Mouse (Mus musculus): Measurements from ENCODE around the gene Olfr1129. TPM values are rescaled to one million over a fixed set of nuclear protein-coding genes. Genes with fewer than 3 reads are reported as not detected.
"Not testable (repeated sequence)": the region's sequence is repeated elsewhere in the genome, so short reads cannot be mapped to it uniquely, and the experiment has no call there.

Gene Olfr1129
- not detected for total RNA-seq (2021)
- long read RNA-seq: 0 reads

GRCm38 (mm10) chr2:87573602-87574001 lies at the start of gene Olfr1129:
TSS of gene Olfr1129 (plus strand) at chr2:87573902.
- not testable (repeated sequence) for DNase-seq (ENCODE audit: low spot score in 2 of 2)

GRCm38 (mm10) chr2:87525899-87526616 lies 47.6 kb upstream of the Olfr1129 start:
- DNase-seq (ENCODE audit: low spot score in 2 of 2): peak; percentile 2 to 17

- DNase-seq (ENCODE audit: low spot score in 2 of 2): no peak
Observed at GRCm38 (mm10) chr2:87531496-87531895, 42.2 kb upstream of the Olfr1129 start, which contains the start of gene Olfr153. TSS of gene Olfr153 (plus strand) at chr2:87531796.

GRCm38 (mm10) chr2:87534826-87535225 lies 38.9 kb upstream of the Olfr1129 start:
- DNase-seq (ENCODE audit: low spot score in 2 of 2): no peak

GRCm38 (mm10) chr2:87545442-87545841 lies 28.3 kb upstream of the Olfr1129 start, which contains the start of gene Olfr1128:
TSS of gene Olfr1128 (minus strand) at chr2:87545542.
- no peak for DNase-seq (ENCODE audit: low spot score in 2 of 2)

- DNase-seq (ENCODE audit: low spot score in 2 of 2): not testable (repeated sequence)
Observed at GRCm38 (mm10) chr2:87605912-87606311, 32.2 kb downstream of the Olfr1129 start, which contains the start of gene Olfr1130. TSS of gene Olfr1130 (plus strand) at chr2:87606212.

- no peak for DNase-seq (ENCODE audit: low spot score in 2 of 2)
Observed at GRCm38 (mm10) chr2:87626804-87627203, 53.1 kb downstream of the Olfr1129 start, which contains the start of gene Olfr1131. TSS of gene Olfr1131 (plus strand) at chr2:87627104.

Other genes starting within 250 kb of the Olfr1129 start
- gene Olfr1120, start 219.1 kb upstream of the Olfr1129 start, total RNA-seq (2021): not detected
- gene Olfr1121, start 204.0 kb upstream of the Olfr1129 start, total RNA-seq (2021): not detected
- not detected for gene Olfr1122, start 188.1 kb upstream of the Olfr1129 start, total RNA-seq (2021)
- gene Olfr1123, start 157.3 kb upstream of the Olfr1129 start, total RNA-seq (2021): not detected
- gene Olfr1124, start 143.6 kb upstream of the Olfr1129 start, total RNA-seq (2021): not detected
- gene Olfr1126, start 119.9 kb upstream of the Olfr1129 start, total RNA-seq (2021): not detected
- not detected for gene Pramel7, start 76.8 kb upstream of the Olfr1129 start, total RNA-seq (2021)
- gene Pramel6, start 67.3 kb upstream of the Olfr1129 start, total RNA-seq (2021): not detected
- not detected for gene Olfr153, start 42.1 kb upstream of the Olfr1129 start, total RNA-seq (2021)
- not detected for gene Olfr1128, start 28.4 kb upstream of the Olfr1129 start, total RNA-seq (2021)
- gene Olfr1130, start 32.3 kb downstream of the Olfr1129 start, total RNA-seq (2021): not detected
- gene Olfr1131, start 53.2 kb downstream of the Olfr1129 start, total RNA-seq (2021): not detected
- gene Olfr1132, start 63.6 kb downstream of the Olfr1129 start, total RNA-seq (2021): not detected
- gene Olfr1133, start 73.5 kb downstream of the Olfr1129 start, total RNA-seq (2021): not detected
- gene Olfr1134, start 84.6 kb downstream of the Olfr1129 start, total RNA-seq (2021): not detected
- not detected for gene Olfr1135, start 99.8 kb downstream of the Olfr1129 start, total RNA-seq (2021)
- gene Olfr1136, start 120.0 kb downstream of the Olfr1129 start, total RNA-seq (2021): not detected
- not detected for gene Olfr1137, start 139.3 kb downstream of the Olfr1129 start, total RNA-seq (2021)
- not detected for gene Olfr1138, start 166.1 kb downstream of the Olfr1129 start, total RNA-seq (2021)
- gene Olfr1140, start 169.8 kb downstream of the Olfr1129 start, total RNA-seq (2021): not detected
- gene Olfr1141, start 180.1 kb downstream of the Olfr1129 start, total RNA-seq (2021): not detected
- gene Olfr152, start 205.6 kb downstream of the Olfr1129 start, total RNA-seq (2021): not detected
- not detected for gene Olfr1143, start 226.7 kb downstream of the Olfr1129 start, total RNA-seq (2021)
- gene Olfr1145, start 235.9 kb downstream of the Olfr1129 start, total RNA-seq (2021): not detected

All from layer of hippocampus, postnatal 10 days (tissue).